ENCODE assay signal across 18 mouse cellular contexts in the genomic region with DNA sequence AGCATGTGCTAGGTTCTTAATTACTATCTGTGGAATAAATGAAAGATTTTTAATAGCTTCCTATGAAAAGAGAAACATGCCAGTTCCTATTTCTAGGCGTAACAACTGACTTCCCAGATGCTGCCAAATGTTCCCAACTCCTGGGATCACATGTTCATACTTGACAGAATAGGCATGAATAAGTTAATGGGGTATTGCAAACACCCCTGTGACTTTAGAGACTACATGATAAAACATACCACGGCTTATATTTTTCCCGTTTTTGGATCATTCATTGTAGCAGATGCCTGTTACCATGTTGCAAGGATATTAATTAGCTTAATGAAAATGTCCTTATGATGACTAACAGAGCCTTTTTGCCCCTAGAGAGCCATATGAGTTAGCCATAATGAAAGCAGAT.
"Had no signal": no experiment of that assay in that cellular context is flagged by ENCODE, and none has a peak within 500 bp of the region (broad histone marks: within the 10 kb centered on the region; RNA-seq: fewer than 3 reads in every experiment).

No protein-coding gene starts in this region.

- H3K27ac ChIP-seq: liver, embryonic 13.5 days; liver, embryonic 15.5 days; lung, embryonic 15.5 days; macrophage; midbrain, embryonic 13.5 days; stomach, embryonic 15.5 days; stomach, postnatal 0 days had no signal

- H3K4me3 ChIP-seq: liver, embryonic 13.5 days; liver, embryonic 15.5 days; lung, embryonic 15.5 days; megakaryocyte, embryonic 14.5 days; midbrain, embryonic 13.5 days; stomach, embryonic 15.5 days had no signal

- H3K9ac ChIP-seq: liver, embryonic 13.5 days; liver, embryonic 15.5 days; liver, postnatal 0 days; lung, embryonic 15.5 days; midbrain, embryonic 13.5 days; stomach, embryonic 15.5 days had no signal

- H3K4me2 ChIP-seq: liver, embryonic 13.5 days; liver, embryonic 15.5 days; lung, embryonic 15.5 days; midbrain, embryonic 11.5 days; midbrain, embryonic 13.5 days; stomach, embryonic 15.5 days had no signal

- H3K27me3 ChIP-seq: liver, embryonic 13.5 days; liver, embryonic 15.5 days; lung, embryonic 15.5 days; megakaryocyte, embryonic 14.5 days; midbrain, embryonic 13.5 days; stomach, embryonic 15.5 days had no signal

- DNase-seq: liver, embryonic 13.5 days; liver, postnatal 0 days; lung, adult 2 months; lung, postnatal 14 days; lung, postnatal 36 days; right cerebral cortex, postnatal 14 days; thymus, adult 2 months; thymus, postnatal 36 days had no signal

- H3K4me1 ChIP-seq: liver, embryonic 13.5 days; liver, embryonic 15.5 days; lung, embryonic 15.5 days; megakaryocyte, embryonic 14.5 days; midbrain, embryonic 13.5 days; stomach, embryonic 15.5 days had no signal

- H3K9me3 ChIP-seq: liver, embryonic 13.5 days; liver, embryonic 15.5 days; lung, embryonic 15.5 days; midbrain, embryonic 13.5 days; stomach, embryonic 15.5 days had no signal

- H3K36me3 ChIP-seq: liver, embryonic 13.5 days; liver, embryonic 15.5 days; lung, embryonic 15.5 days; stomach, embryonic 15.5 days had no signal

- ATAC-seq: liver, postnatal 0 days; lung, postnatal 0 days; midbrain, embryonic 13.5 days; midbrain, embryonic 16.5 days had no signal
